Mouse (Mus musculus): ENCODE results near the gene Tmem251.

GRCm38 (mm10) chr12:102706833-102707463, 36.6 kb upstream of the Tmem251 start:
- TF ChIP-seq CTCF (IDR thresholded peaks at IDR 0.05; ENCODE audit: low read depth, low read length) (no peak), POLR2A (IDR thresholded peaks at IDR 0.05; ENCODE audit: borderline replicate concordance, low read depth, low read length) (no peak)

All from bone marrow macrophage, adult 2 months (primary cell).